Mouse (Mus musculus) liver, embryonic 12.5 days (tissue): ENCODE data around the gene Ddx28. TPM values are rescaled to one million over a fixed set of nuclear protein-coding genes. Genes with fewer than 3 reads are reported as not detected.
"Not testable (repeated sequence)": the region's sequence is repeated elsewhere in the genome, so short reads cannot be mapped to it uniquely, and the experiment has no call there.

Experiments used
- ATAC-seq: fragments of 200-750 bp; cut with Nextera tagmentation; 2 replicates; pipeline ENCODE4 v1.8.0; 2017; ENCODE audit warnings: moderate number of reproducible peaks, mild to moderate bottlenecking, moderate library complexity
- H3K27ac ChIP-seq: fragments of 300-500 bp; sonication (generic); 2 replicates; pipeline ENCODE4 v1.5.1; 2016; ENCODE audit warnings: mild to moderate bottlenecking
- H3K27me3 ChIP-seq: fragments of 300-500 bp; sonication (generic); replicated peaks from 2 replicates; pipeline ENCODE4 v1.6.1; 2016; ENCODE audit warnings: mild to moderate bottlenecking, moderate library complexity
- H3K36me3 ChIP-seq: fragments of 300-500 bp; sonication (generic); 2 replicates; pipeline ENCODE4 v1.6.1; 2016; ENCODE audit warnings: mild to moderate bottlenecking, moderate library complexity
- H3K4me1 ChIP-seq: fragments of 300-500 bp; sonication (generic); 2 replicates; pipeline ENCODE4 v1.6.1; 2016
- H3K4me2 ChIP-seq: fragments of 300-500 bp; sonication (generic); 2 replicates; pipeline ENCODE4 v1.6.1; 2016; ENCODE audit warnings: mild to moderate bottlenecking, moderate library complexity
- H3K4me3 ChIP-seq: fragments of 300-500 bp; sonication (generic); 2 replicates; pipeline ENCODE4 v1.5.1; 2016; ENCODE audit warnings: mild to moderate bottlenecking, moderate library complexity
- H3K9ac ChIP-seq: fragments of 300-500 bp; sonication (generic); 2 replicates; pipeline ENCODE4 v1.6.1; 2016; ENCODE audit warnings: mild to moderate bottlenecking, moderate library complexity
- H3K9me3 ChIP-seq: fragments of 300-500 bp; sonication (generic); replicated peaks from 2 replicates; pipeline ENCODE4 v1.6.1; 2016; ENCODE audit warnings: mild to moderate bottlenecking, moderate library complexity
- WGBS: fragments of 180-500 bp; shearing (Covaris S2); methylation state at CpG from one replicate; pipeline ENCODE4 v1.1.7; 2016; ENCODE audit not compliant: insufficient replicate concordance; 5-methylcytosine and 5-hydroxymethylcytosine counted together
- polyA plus RNA-seq: library from polyadenylated mRNA; unstranded; fragments of >200 nt; fragmentation: Nextera tagmentation; extraction: Ambion mirVana; gene quantifications from 2 replicates; pipeline ENCODE4 v1.2.1, GENCODE M21; 2016

Gene Ddx28
- polyA plus RNA-seq, 1 experiment from 2014 or later = 14.7 TPM

DNA sequence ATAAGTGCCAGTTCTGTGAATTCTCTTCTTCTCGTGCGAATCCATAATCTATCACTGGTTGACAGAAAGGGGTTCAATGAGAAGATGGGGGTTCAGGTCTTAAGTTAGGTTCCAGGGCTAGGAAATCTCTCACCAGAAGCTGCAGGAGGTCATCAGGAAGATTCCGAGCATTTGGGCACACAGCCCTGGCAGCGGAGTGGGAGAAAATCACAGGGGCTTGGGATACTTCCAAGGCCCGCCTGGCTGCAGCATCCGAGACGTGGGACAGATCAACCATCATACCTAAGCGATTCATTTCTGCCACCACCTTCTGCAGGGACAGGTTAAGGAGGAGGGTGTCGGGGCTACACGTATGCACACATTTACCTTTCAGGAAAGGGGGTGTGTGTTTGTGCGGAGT lies 23.1 kb downstream of the Ddx28 start:
- H3K4me1 ChIP-seq = peaks cover 2% of the 10 kb centered on the region; the same call in 1 of the 2 replicates
- 74% methylated on average over 11 of the region's 11 CpGs for WGBS

GRCm38 (mm10) chr8:105983406-105983805 lies 28.3 kb downstream of the Ddx28 start:
- not testable (repeated sequence) for H3K27ac ChIP-seq, H3K4me3 ChIP-seq, H3K36me3 ChIP-seq, H3K9me3 ChIP-seq, H3K4me1 ChIP-seq, ATAC-seq, H3K4me2 ChIP-seq, H3K9ac ChIP-seq
- H3K27me3 ChIP-seq = peaks cover 19% of the 10 kb centered on the region
- 58% methylated on average over 11 of the region's 11 CpGs for WGBS

More for the DNA sequence above, 23.1 kb downstream of the Ddx28 start:
- H3K27ac ChIP-seq = no peak overlapping the region
- H3K9ac ChIP-seq = no peak overlapping the region
- H3K4me3 ChIP-seq = no peak overlapping the region
- no peak overlapping the region for H3K4me2 ChIP-seq
- no peaks in the 10 kb centered on the region for H3K36me3 ChIP-seq
- H3K27me3 ChIP-seq = peaks cover 40% of the 10 kb centered on the region
- H3K9me3 ChIP-seq = no peaks in the 10 kb centered on the region
- ATAC-seq = no peak

DNA sequence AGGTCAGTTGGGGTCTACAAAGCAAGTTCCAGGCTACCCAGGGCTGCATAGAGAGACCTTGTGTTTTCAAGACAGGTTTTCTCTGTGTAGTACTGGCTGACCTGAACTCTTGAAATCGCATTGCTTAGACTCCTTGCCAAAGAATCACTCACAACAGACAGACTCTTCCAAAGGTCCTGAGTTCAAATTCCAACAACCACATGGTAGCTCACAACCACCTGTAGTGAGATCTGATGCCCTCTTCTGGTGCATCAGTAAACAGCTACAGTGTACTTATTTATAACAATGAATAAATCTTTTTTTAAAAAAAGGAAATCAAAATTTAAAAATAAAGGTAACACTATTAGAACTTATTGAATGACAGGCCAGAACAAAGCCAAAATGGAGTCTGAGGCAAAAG lies 30.5 kb downstream of the Ddx28 start:
- no peaks in the 10 kb centered on the region for H3K36me3 ChIP-seq
- H3K27me3 ChIP-seq = peaks cover 11% of the 10 kb centered on the region
- peaks cover 10% of the 10 kb centered on the region; the same call in 1 of the 2 replicates for H3K4me1 ChIP-seq
- no peak overlapping the region for H3K4me3 ChIP-seq
- ATAC-seq = no peak
- no peak overlapping the region for H3K4me2 ChIP-seq
- H3K9ac ChIP-seq = no peak overlapping the region
- no peaks in the 10 kb centered on the region for H3K9me3 ChIP-seq
- WGBS = 87% methylated on average over 1 of the region's 1 CpGs
- H3K27ac ChIP-seq = no peak overlapping the region

- Histone ChIP-seq H3K27me3 (no peaks in the 10 kb centered on the region), H3K4me3 (no peak within 1 kb of the TSS), H3K4me1 (peaks cover 16% of the 10 kb centered on the region; the same call in 1 of the 2 replicates), H3K9me3 (no peaks in the 10 kb centered on the region), H3K27ac (no peak within 1 kb of the TSS), H3K4me2 (no peak within 1 kb of the TSS), H3K36me3 (no peaks in the 10 kb centered on the region), H3K9ac (no peak within 1 kb of the TSS)
- 86% methylated on average over 15 of the region's 15 CpGs for WGBS
- ATAC-seq = no peak
Measured at GRCm38 (mm10) chr8:105979325-105979724, 32.4 kb downstream of the Ddx28 start, which contains the start of gene Dpep3. Gene Dpep3 (minus strand): TSS chr8:105979429.

GRCm38 (mm10) chr8:105975363-105975762 lies 36.3 kb downstream of the Ddx28 start:
- WGBS = 69% methylated on average over 7 of the region's 7 CpGs
- Histone ChIP-seq H3K4me2 (no peak overlapping the region), H3K9ac (no peak overlapping the region), H3K4me3 (no peak overlapping the region), H3K27ac (no peak overlapping the region), H3K36me3 (no peaks in the 10 kb centered on the region), H3K4me1 (peaks cover 17% of the 10 kb centered on the region; the same call in 1 of the 2 replicates), H3K9me3 (no peaks in the 10 kb centered on the region), H3K27me3 (no peaks in the 10 kb centered on the region)
- ATAC-seq = no peak

DNA sequence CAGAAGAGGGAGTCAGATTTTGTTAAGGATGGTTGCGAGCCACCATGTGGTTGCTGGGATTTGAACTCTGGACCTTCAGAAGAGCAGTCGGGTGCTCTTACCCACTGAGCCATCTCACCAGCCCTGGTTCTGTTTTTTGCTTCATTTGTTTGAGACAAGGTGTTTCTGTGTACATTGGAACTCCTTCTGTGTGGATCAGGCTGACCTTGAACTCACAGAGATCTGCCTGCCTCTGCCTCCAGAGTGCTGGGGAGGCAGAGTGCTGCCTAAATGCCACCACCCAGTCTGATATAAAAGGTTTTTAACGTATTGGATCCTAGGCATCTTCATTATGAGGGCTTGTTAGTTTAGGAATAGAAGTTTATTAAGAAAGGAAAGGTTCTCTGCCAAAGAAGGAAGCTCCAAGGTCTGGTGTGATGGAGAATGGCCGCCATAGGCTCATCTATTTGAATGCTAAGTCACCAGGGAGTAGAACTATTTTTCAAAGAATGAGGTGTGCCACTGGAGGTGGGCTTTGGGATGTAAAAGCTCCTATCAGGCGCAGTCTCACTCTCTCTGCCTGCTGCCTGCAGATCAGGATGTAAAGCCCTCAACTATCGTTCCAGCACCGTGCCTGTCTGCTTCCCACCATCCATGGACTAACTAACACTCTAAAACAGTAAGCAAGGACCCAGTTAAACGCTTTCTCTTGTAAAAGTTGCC lies 40.5 kb downstream of the Ddx28 start:
- H3K4me1 ChIP-seq = peaks cover 33% of the 10 kb centered on the region
- no peak overlapping the region for H3K9ac ChIP-seq
- no peaks in the 10 kb centered on the region for H3K36me3 ChIP-seq
- H3K27ac ChIP-seq = no peak overlapping the region; the same call in 1 of the 2 replicates
- no peak for ATAC-seq
- 67% methylated on average over 8 of the region's 8 CpGs for WGBS
- H3K4me2 ChIP-seq = no peak overlapping the region
- no peaks in the 10 kb centered on the region for H3K27me3 ChIP-seq
- H3K9me3 ChIP-seq = no peaks in the 10 kb centered on the region
- H3K4me3 ChIP-seq = no peak overlapping the region

- Histone ChIP-seq H3K36me3 (no peaks in the 10 kb centered on the region), H3K4me1 (peaks cover 44% of the 10 kb centered on the region), H3K27me3 (0 out of 2 replicates have a peak, but pooled peaks cover 2% of the 10 kb centered on the region), H3K9ac (no peak overlapping the region), H3K9me3 (no peaks in the 10 kb centered on the region), H3K27ac (no peak overlapping the region), H3K4me2 (no peak overlapping the region), H3K4me3 (no peak overlapping the region)
- 67% methylated on average over 1 of the region's 1 CpGs for WGBS
- ATAC-seq = no peak
Measured at GRCm38 (mm10) chr8:105969367-105969766, 42.3 kb downstream of the Ddx28 start.

GRCm38 (mm10) chr8:105966692-105967311 lies 44.9 kb downstream of the Ddx28 start:
- peak overlapping the region; percentile 96 for H3K4me2 ChIP-seq
- H3K36me3 ChIP-seq = no peaks in the 10 kb centered on the region
- H3K9me3 ChIP-seq = no peaks in the 10 kb centered on the region
- 3% methylated on average over 19 of the region's 19 CpGs for WGBS
- H3K27ac ChIP-seq = peak overlapping the region; percentile 95
- peak; percentile 82 for ATAC-seq
- 0 out of 2 replicates have a peak, but pooled peaks cover 4% of the 10 kb centered on the region for H3K27me3 ChIP-seq
- peak overlapping the region; percentile 80 for H3K9ac ChIP-seq
- H3K4me3 ChIP-seq = peak overlapping the region; percentile 73
- peaks cover 66% of the 10 kb centered on the region for H3K4me1 ChIP-seq

GRCm38 (mm10) chr8:105965905-105966341 lies 45.8 kb downstream of the Ddx28 start, which contains the start of gene Slc12a4:
Gene Slc12a4 (minus strand): TSS chr8:105966097.
- Histone ChIP-seq H3K4me3 (peak within 1 kb of the TSS; percentile 73), H3K27ac (peak within 1 kb of the TSS; percentile 95), H3K4me1 (peaks cover 74% of the 10 kb centered on the region), H3K36me3 (no peaks in the 10 kb centered on the region), H3K4me2 (peak within 1 kb of the TSS; percentile 96), H3K9me3 (no peaks in the 10 kb centered on the region), H3K27me3 (0 out of 2 replicates have a peak, but pooled peaks cover 4% of the 10 kb centered on the region), H3K9ac (peak within 1 kb of the TSS; percentile 80)
- 1% methylated on average over 46 of the region's 47 CpGs for WGBS
- peak; percentile 76 for ATAC-seq

GRCm38 (mm10) chr8:105965266-105965904 lies 46.3 kb downstream of the Ddx28 start:
- H3K4me1 ChIP-seq = peaks cover 80% of the 10 kb centered on the region
- H3K4me2 ChIP-seq = peak overlapping the region; percentile 96
- peak overlapping the region; percentile 73 for H3K4me3 ChIP-seq
- WGBS = 3% methylated on average over 40 of the region's 40 CpGs
- no peaks in the 10 kb centered on the region for H3K9me3 ChIP-seq
- peak overlapping the region; percentile 95 for H3K27ac ChIP-seq
- peaks cover 2% of the 10 kb centered on the region for H3K36me3 ChIP-seq
- H3K9ac ChIP-seq = peak overlapping the region; percentile 80
- peak; percentile 48 for ATAC-seq
- 0 out of 2 replicates have a peak, but pooled peaks cover 4% of the 10 kb centered on the region for H3K27me3 ChIP-seq

DNA sequence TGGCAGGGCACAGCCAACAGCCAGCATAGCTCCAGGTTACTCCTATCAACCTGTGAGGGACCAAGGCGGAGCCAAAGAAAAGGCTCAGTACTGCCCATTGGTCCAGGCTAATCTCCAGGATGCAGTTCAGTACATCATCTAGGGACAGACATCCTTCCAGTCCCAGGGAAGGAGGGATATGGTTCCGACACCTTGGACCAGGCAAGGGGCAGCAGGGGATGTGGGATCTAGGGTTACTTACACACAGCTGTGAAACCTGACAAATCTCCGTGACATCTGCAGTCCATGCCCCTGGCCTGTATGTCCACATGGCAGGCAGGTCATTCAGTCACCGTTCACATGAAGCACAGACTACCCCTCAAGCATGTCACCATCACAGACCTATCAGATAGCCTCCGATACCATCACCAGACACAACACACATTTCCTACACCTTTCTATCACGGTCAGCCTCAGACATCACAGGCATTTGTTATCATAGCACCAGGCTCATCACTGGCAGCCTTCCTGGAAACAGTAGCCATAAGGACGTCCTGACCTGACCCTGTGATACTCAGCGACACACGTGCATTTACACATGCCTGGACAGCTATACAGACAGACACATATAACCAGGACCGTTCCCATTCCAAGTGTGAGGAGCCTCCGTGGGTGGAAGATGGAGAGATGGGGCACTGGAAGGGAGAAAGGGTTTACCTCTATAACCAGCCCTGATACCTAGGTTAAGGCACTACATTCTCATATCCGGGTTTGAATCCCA lies 47.0 kb downstream of the Ddx28 start:
- peak overlapping the region; percentile 96 for H3K4me2 ChIP-seq

More for the DNA sequence above, 47.0 kb downstream of the Ddx28 start:
- peak overlapping the region; percentile 73 for H3K4me3 ChIP-seq
- no peaks in the 10 kb centered on the region for H3K9me3 ChIP-seq
- no peak for ATAC-seq
- WGBS = 51% methylated on average over 12 of the region's 12 CpGs
- H3K9ac ChIP-seq = peak overlapping the region; percentile 80
- peak overlapping the region; percentile 95 for H3K27ac ChIP-seq
- peaks cover 83% of the 10 kb centered on the region for H3K4me1 ChIP-seq
- peaks cover 9% of the 10 kb centered on the region for H3K36me3 ChIP-seq
- 0 out of 2 replicates have a peak, but pooled peaks cover 4% of the 10 kb centered on the region for H3K27me3 ChIP-seq
